Mouse (Mus musculus): ENCODE data around the gene Dlg4.

Gene Dlg4

GRCm38 (mm10) chr11:70019495-70020021 is 2.8 kb downstream of the Dlg4 start:
- DNase-seq (ENCODE audit: extremely low spot score): no peak

- no peak for DNase-seq (ENCODE audit: extremely low spot score)
These were observed 3.4 kb downstream of the Dlg4 start for GRCm38 (mm10) chr11:70020022-70020631.

GRCm38 (mm10) chr11:70020731-70021263 is 4.1 kb downstream of the Dlg4 start:
- DNase-seq (ENCODE audit: extremely low spot score): peak; percentile 84

GRCm38 (mm10) chr11:70021264-70022132 is 4.8 kb downstream of the Dlg4 start:
- DNase-seq (ENCODE audit: extremely low spot score): peak; percentile 100

- peak; percentile 68 for DNase-seq (ENCODE audit: extremely low spot score)
These were observed 6.9 kb downstream of the Dlg4 start for GRCm38 (mm10) chr11:70023481-70024150.

GRCm38 (mm10) chr11:70024151-70024514 is 7.4 kb downstream of the Dlg4 start:
- DNase-seq (ENCODE audit: extremely low spot score): no peak

GRCm38 (mm10) chr11:70026689-70027088 is 9.9 kb downstream of the Dlg4 start:
- DNase-seq (ENCODE audit: extremely low spot score): peak; percentile 81

- DNase-seq (ENCODE audit: extremely low spot score): no peak
These were observed 10.7 kb downstream of the Dlg4 start for GRCm38 (mm10) chr11:70027397-70027796.

- DNase-seq (ENCODE audit: extremely low spot score): no peak
These were observed 11.8 kb downstream of the Dlg4 start for GRCm38 (mm10) chr11:70028401-70029129.

GRCm38 (mm10) chr11:70029130-70029801 is 12.5 kb downstream of the Dlg4 start:
- peak; percentile 97 for DNase-seq (ENCODE audit: extremely low spot score)

- no peak for DNase-seq (ENCODE audit: extremely low spot score)
These were observed 13.2 kb downstream of the Dlg4 start for GRCm38 (mm10) chr11:70029829-70030550.

- DNase-seq (ENCODE audit: extremely low spot score): no peak
These were observed 14.0 kb downstream of the Dlg4 start for GRCm38 (mm10) chr11:70030651-70031320.

- DNase-seq (ENCODE audit: extremely low spot score): no peak
These were observed 14.6 kb downstream of the Dlg4 start for GRCm38 (mm10) chr11:70031321-70031670.

GRCm38 (mm10) chr11:70038174-70038573 is 21.4 kb downstream of the Dlg4 start:
- no peak for DNase-seq (ENCODE audit: extremely low spot score)

GRCm38 (mm10) chr11:70039631-70040030 is 22.9 kb downstream of the Dlg4 start:
- no peak for DNase-seq (ENCODE audit: extremely low spot score)

GRCm38 (mm10) chr11:70040184-70040583 is 23.4 kb downstream of the Dlg4 start:
- no peak for DNase-seq (ENCODE audit: extremely low spot score)

- no peak for DNase-seq (ENCODE audit: extremely low spot score)
These were observed 25.8 kb downstream of the Dlg4 start for GRCm38 (mm10) chr11:70042309-70043085.

GRCm38 (mm10) chr11:70043665-70044064 is 26.9 kb downstream of the Dlg4 start:
- DNase-seq (ENCODE audit: extremely low spot score): no peak

GRCm38 (mm10) chr11:70045435-70045834 is 28.7 kb downstream of the Dlg4 start:
- DNase-seq (ENCODE audit: extremely low spot score): no peak
